Mouse (Mus musculus) small intestine, adult 2 months (tissue): ENCODE results near the gene Tcf15. TPM values are rescaled to one million over a fixed set of nuclear protein-coding genes. Genes with fewer than 3 reads are reported as not detected.

Experiments used
- H3K27ac ChIP-seq: fragments of 200-500 bp; 2 replicates; pipeline ENCODE4 v1.5.1; 2012; ENCODE audit warnings: low read depth, low read length, control low read depth, inconsistent platforms; ENCODE audit not compliant: insufficient read depth
- H3K27me3 ChIP-seq: fragments of 200-500 bp; 2 replicates; pipeline ENCODE4 v1.6.1; 2012; ENCODE audit warnings: mild to moderate bottlenecking, moderate library complexity, low read length, inconsistent platforms; ENCODE audit not compliant: control insufficient read depth, insufficient read depth
- H3K36me3 ChIP-seq: fragments of 200-500 bp; 2 replicates; pipeline ENCODE4 v1.6.1; 2012; ENCODE audit warnings: mild to moderate bottlenecking, low read length, control low read depth, inconsistent platforms; ENCODE audit not compliant: control insufficient read depth, insufficient read depth
- H3K4me1 ChIP-seq: fragments of 200-500 bp; 2 replicates; pipeline ENCODE4 v1.6.1; 2012; ENCODE audit warnings: low read length, inconsistent platforms, mixed read lengths; ENCODE audit not compliant: control insufficient read depth, insufficient read depth, insufficient read length
- H3K4me3 ChIP-seq: fragments of 200-500 bp; 2 replicates; pipeline ENCODE4 v1.5.1; 2012; ENCODE audit warnings: low read depth, mild to moderate bottlenecking, control low read depth, inconsistent platforms, low read length, moderate library complexity
- CTCF ChIP-seq: fragments of 200-500 bp; IDR thresholded peaks from 2 replicates; pipeline ENCODE4 v1.5.1; 2012; ENCODE audit warnings: low read depth, mild to moderate bottlenecking, control low read depth, inconsistent platforms, low read length, moderate library complexity, mixed read lengths; ENCODE audit not compliant: insufficient replicate concordance, insufficient read length; ENCODE audit errors: extremely low read depth
- POLR2A ChIP-seq: fragments of 200-500 bp; IDR thresholded peaks from 2 replicates; pipeline ENCODE4 v1.6.1; 2012; ENCODE audit warnings: low read depth, mild to moderate bottlenecking, control low read depth, inconsistent platforms, low read length, moderate library complexity
- WGBS: fragments of 180-500 bp; shearing (Covaris S2); methylation state at CpG from one replicate; pipeline ENCODE4 v1.1.7; 2018; 5-methylcytosine and 5-hydroxymethylcytosine counted together
- polyA plus RNA-seq: library from polyadenylated mRNA; depleted of rRNA; stranded (reverse); fragments of >200 nt; gene quantifications from 2 replicates; pipeline ENCODE4 v1.2.3, GENCODE M21; 2012; rRNA removed

Tcf15 gene
- polyA plus RNA-seq: 5.6 and 6.4 TPM in 2 replicates

DNA sequence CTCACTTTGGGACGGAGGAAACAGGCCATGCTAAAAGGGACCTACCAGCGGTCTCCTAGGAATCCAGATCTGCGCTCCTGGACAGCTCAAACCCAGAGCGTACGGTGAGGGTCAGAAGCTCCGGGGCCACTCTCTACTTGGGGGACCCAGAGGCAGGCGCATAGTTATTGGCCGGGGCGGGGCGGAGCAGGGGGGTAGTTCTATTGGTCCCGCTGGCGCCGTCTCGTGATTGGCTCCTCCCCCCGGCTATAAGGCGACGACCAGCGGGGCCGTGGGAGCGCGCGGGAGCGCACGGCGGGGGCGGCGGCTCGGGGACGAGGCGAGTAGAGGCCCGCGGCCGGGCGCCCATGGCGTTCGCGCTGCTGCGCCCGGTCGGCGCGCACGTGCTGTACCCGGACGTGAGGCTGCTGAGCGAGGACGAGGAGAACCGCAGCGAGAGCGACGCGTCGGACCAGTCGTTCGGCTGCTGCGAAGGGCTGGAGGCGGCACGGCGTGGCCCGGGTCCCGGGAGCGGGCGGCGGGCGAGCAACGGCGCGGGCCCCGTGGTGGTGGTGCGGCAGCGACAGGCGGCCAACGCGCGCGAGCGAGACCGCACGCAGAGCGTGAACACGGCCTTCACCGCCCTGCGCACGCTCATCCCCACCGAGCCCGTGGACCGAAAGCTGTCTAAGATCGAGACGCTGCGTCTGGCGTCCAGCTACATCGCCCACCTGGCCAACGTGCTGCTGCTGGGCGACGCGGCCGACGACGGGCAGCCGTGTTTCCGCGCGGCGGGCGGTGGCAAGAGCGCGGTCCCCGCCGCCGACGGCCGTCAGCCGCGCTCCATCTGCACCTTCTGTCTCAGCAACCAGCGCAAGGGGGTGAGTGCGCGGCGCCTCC, at the start of gene Tcf15:
TSS of gene Tcf15 (plus strand) at position 283 of the 879 bp plus-strand sequence.
- Histone ChIP-seq H3K36me3 (no peaks in the 10 kb centered on the region), H3K4me1 (peaks cover 5% of the 10 kb centered on the region), H3K27ac (no peak within 1 kb of the TSS), H3K27me3 (peaks cover 30% of the 10 kb centered on the region), H3K4me3 (peak within 1 kb of the TSS; percentile 62)
- WGBS: 1% methylated on average over 117 of the region's 118 CpGs
- TF ChIP-seq CTCF: no peak
- peak; percentile 29; the same call in 1 of the 2 replicates for TF ChIP-seq POLR2A

- Histone ChIP-seq H3K4me1 (peaks cover 7% of the 10 kb centered on the region), H3K27me3 (peaks cover 24% of the 10 kb centered on the region), H3K4me3 (no peak overlapping the region), H3K27ac (no peak overlapping the region), H3K36me3 (no peaks in the 10 kb centered on the region)
- TF ChIP-seq CTCF (no peak), POLR2A (no peak)
- WGBS: 19% methylated on average over 29 of the region's 29 CpGs
These were observed 48.4 kb upstream of the Tcf15 start for GRCm38 (mm10) chr2:152094856-152095545.

GRCm38 (mm10) chr2:152096922-152097321, 46.4 kb upstream of the Tcf15 start:
- Histone ChIP-seq H3K4me3 (no peak overlapping the region), H3K27me3 (peaks cover 24% of the 10 kb centered on the region), H3K36me3 (no peaks in the 10 kb centered on the region), H3K4me1 (peaks cover 7% of the 10 kb centered on the region), H3K27ac (no peak overlapping the region)
- TF ChIP-seq POLR2A (no peak), CTCF (no peak)
- WGBS: 85% methylated on average over 2 of the region's 2 CpGs

- Histone ChIP-seq H3K4me1 (peaks cover 7% of the 10 kb centered on the region), H3K27me3 (peaks cover 22% of the 10 kb centered on the region), H3K4me3 (no peak overlapping the region), H3K27ac (no peak overlapping the region), H3K36me3 (no peaks in the 10 kb centered on the region)
- TF ChIP-seq POLR2A: no peak
- TF ChIP-seq CTCF: no peak
- WGBS: 70% methylated on average over 11 of the region's 11 CpGs
These were observed 45.4 kb upstream of the Tcf15 start for GRCm38 (mm10) chr2:152097916-152098315.

DNA sequence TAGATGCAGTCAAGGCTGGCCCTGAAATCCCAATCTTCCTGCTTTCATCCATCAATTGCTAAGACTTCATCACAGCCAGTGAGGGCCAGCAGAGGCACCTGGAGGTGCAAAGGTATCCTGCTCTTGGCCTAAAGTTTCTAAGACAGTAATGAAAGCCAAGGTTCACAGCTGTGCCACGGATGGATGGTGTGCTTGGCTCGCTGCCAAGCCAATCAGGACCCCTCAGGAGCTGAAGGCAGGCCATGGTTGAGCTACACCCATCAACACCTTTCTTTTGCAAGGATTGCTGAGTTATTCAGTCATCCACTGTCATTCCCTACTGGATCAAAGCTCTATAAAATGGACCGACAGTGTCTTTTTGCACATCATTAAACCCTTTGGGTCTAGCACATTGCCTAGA, 43.8 kb upstream of the Tcf15 start:
- H3K27ac ChIP-seq: no peak overlapping the region
- no peaks in the 10 kb centered on the region for H3K36me3 ChIP-seq
- no peak overlapping the region for H3K4me3 ChIP-seq
- TF ChIP-seq POLR2A (no peak), CTCF (no peak)
- WGBS: 42% methylated on average over 3 of the region's 3 CpGs
- peaks cover under 1% of the 10 kb centered on the region; the same call in 1 of the 2 replicates for H3K4me1 ChIP-seq
- peaks cover 9% of the 10 kb centered on the region; the same call in 1 of the 2 replicates for H3K27me3 ChIP-seq

- WGBS: 38% methylated on average over 13 of the region's 13 CpGs
- H3K36me3 ChIP-seq: no peaks in the 10 kb centered on the region
- TF ChIP-seq CTCF (no peak), POLR2A (no peak)
- H3K27ac ChIP-seq: no peak overlapping the region
- peaks cover 6% of the 10 kb centered on the region; the same call in 1 of the 2 replicates for H3K4me1 ChIP-seq
- no peaks in the 10 kb centered on the region for H3K27me3 ChIP-seq
- no peak overlapping the region for H3K4me3 ChIP-seq
These were observed 41.6 kb upstream of the Tcf15 start for GRCm38 (mm10) chr2:152101761-152102160.

GRCm38 (mm10) chr2:152102369-152102768, 41.0 kb upstream of the Tcf15 start:
- Histone ChIP-seq H3K27me3 (no peaks in the 10 kb centered on the region), H3K4me1 (peaks cover 6% of the 10 kb centered on the region; the same call in 1 of the 2 replicates), H3K27ac (no peak overlapping the region), H3K4me3 (no peak overlapping the region), H3K36me3 (0 out of 2 replicates have a peak, but pooled peaks cover under 1% of the 10 kb centered on the region)
- TF ChIP-seq CTCF (no peak), POLR2A (no peak)
- WGBS: 59% methylated on average over 6 of the region's 6 CpGs
